Mouse (Mus musculus) lung, postnatal 10 days (tissue): ENCODE results near the gene Cobll1.
A peak's percentile ranks its signal among the peaks of the same experiment; 100 is the strongest.

Experiments
- DNase-seq: peaks from one replicate; pipeline ENCODE4 v3.0.0; 2021

Cobll1 gene

GRCm38 (mm10) chr2:65236644-65237043 is 2.6 kb downstream of the Cobll1 start:
- no peak for DNase-seq

- no peak for DNase-seq
These were observed 6.3 kb downstream of the Cobll1 start for GRCm38 (mm10) chr2:65232756-65233535.

GRCm38 (mm10) chr2:65228426-65228825 is 10.8 kb downstream of the Cobll1 start:
- DNase-seq, result no peak

- DNase-seq, result no peak
These were observed 11.3 kb downstream of the Cobll1 start for GRCm38 (mm10) chr2:65227898-65228290.

GRCm38 (mm10) chr2:65227154-65227897 is 11.9 kb downstream of the Cobll1 start:
- DNase-seq, result no peak

GRCm38 (mm10) chr2:65226494-65226893 is 12.7 kb downstream of the Cobll1 start:
- DNase-seq, result no peak

GRCm38 (mm10) chr2:65223956-65224735 is 15.1 kb downstream of the Cobll1 start:
- no peak for DNase-seq

GRCm38 (mm10) chr2:65223012-65223411 is 16.2 kb downstream of the Cobll1 start:
- DNase-seq, result no peak

- no peak for DNase-seq
These were observed 17.6 kb downstream of the Cobll1 start for GRCm38 (mm10) chr2:65221646-65222045.

GRCm38 (mm10) chr2:65220563-65220962 is 18.6 kb downstream of the Cobll1 start:
- no peak for DNase-seq

- DNase-seq, result no peak
These were observed 19.6 kb downstream of the Cobll1 start for GRCm38 (mm10) chr2:65219375-65220135.

- peak; percentile 64 for DNase-seq
These were observed 20.9 kb downstream of the Cobll1 start for GRCm38 (mm10) chr2:65218318-65218717.

GRCm38 (mm10) chr2:65217677-65218076 is 21.5 kb downstream of the Cobll1 start:
- no peak for DNase-seq

GRCm38 (mm10) chr2:65216163-65216562 is 23.0 kb downstream of the Cobll1 start:
- DNase-seq, result no peak

- DNase-seq, result no peak
These were observed 24.6 kb downstream of the Cobll1 start for GRCm38 (mm10) chr2:65214556-65214955.

GRCm38 (mm10) chr2:65213675-65214074 is 25.5 kb downstream of the Cobll1 start:
- no peak for DNase-seq

GRCm38 (mm10) chr2:65211620-65212019 is 27.6 kb downstream of the Cobll1 start:
- no peak for DNase-seq

- no peak for DNase-seq
These were observed 31.5 kb downstream of the Cobll1 start for GRCm38 (mm10) chr2:65207750-65208149.

- no peak for DNase-seq
These were observed 35.5 kb downstream of the Cobll1 start for GRCm38 (mm10) chr2:65203699-65204098.

GRCm38 (mm10) chr2:65199706-65200105 is 39.5 kb downstream of the Cobll1 start:
- no peak for DNase-seq

GRCm38 (mm10) chr2:65198605-65199004 is 40.6 kb downstream of the Cobll1 start:
- no peak for DNase-seq

- no peak for DNase-seq
These were observed 42.2 kb downstream of the Cobll1 start for GRCm38 (mm10) chr2:65196994-65197393.
